Mouse (Mus musculus) myocyte (in vitro differentiated cells): ENCODE results near the gene Itga3. TPM values are rescaled to one million over a fixed set of nuclear protein-coding genes. Genes with fewer than 3 reads are reported as not detected.

Experiments
- H3K27me3 ChIP-seq: one replicate; pipeline ENCODE4 v1.6.1; 2011; ENCODE audit not compliant: control insufficient read depth, insufficient read depth, insufficient read length
- H3K36me3 ChIP-seq: one replicate; pipeline ENCODE4 v1.6.1; 2011; ENCODE audit not compliant: control insufficient read depth, insufficient read depth
- H3K4me2 ChIP-seq: one replicate; pipeline ENCODE4 v1.6.1; 2011; ENCODE audit warnings: low read depth, control low read depth
- H3K4me3 ChIP-seq: one replicate; pipeline ENCODE4 v1.5.1; 2011; ENCODE audit warnings: mild to moderate bottlenecking, control low read depth, moderate library complexity
- H3K79me2 ChIP-seq: one replicate; pipeline ENCODE4 v1.6.1; 2011; ENCODE audit not compliant: control insufficient read depth, insufficient read depth
- H3ac ChIP-seq: one replicate; pipeline ENCODE4 v1.6.1; 2011; ENCODE audit not compliant: control insufficient read depth, insufficient read length
- CEBPB ChIP-seq: IDR thresholded peaks from 2 replicates; pipeline ENCODE4 v1.6.1; 2011; ENCODE audit warnings: mild to moderate bottlenecking, moderate library complexity; ENCODE audit not compliant: poor library complexity, insufficient read depth, severe bottlenecking
- E2F4 ChIP-seq: IDR thresholded peaks from one replicate; pipeline ENCODE4 v1.6.1; 2011; ENCODE audit warnings: mild to moderate bottlenecking, control low read depth, moderate library complexity; ENCODE audit not compliant: insufficient read depth
- MAX ChIP-seq: IDR thresholded peaks from one replicate; pipeline ENCODE4 v1.6.1; 2011; ENCODE audit warnings: low read depth, mild to moderate bottlenecking, control low read depth
- MYOD1 ChIP-seq, 3 experiments: IDR thresholded peaks; one replicate each; pipeline ENCODE4 v1.6.1; 2011; ENCODE audit warnings: control low read depth in 2 of 3, low read depth in 2 of 3, mild to moderate bottlenecking in 2 of 3, moderate library complexity in 1 of 3; ENCODE audit not compliant: insufficient read length in 2 of 3, control insufficient read depth in 1 of 3
- MYOG ChIP-seq, 3 experiments: IDR thresholded peaks; one replicate each; pipeline ENCODE4 v1.6.1; 2011; ENCODE audit warnings: control low read depth in 2 of 3, low read depth in 2 of 3, mild to moderate bottlenecking in 2 of 3; ENCODE audit not compliant: insufficient read length in 2 of 3, control insufficient read depth in 1 of 3, insufficient read depth in 1 of 3
- POLR2A ChIP-seq: IDR thresholded peaks from one replicate; pipeline ENCODE4 v1.6.1; 2011; ENCODE audit warnings: low read depth, mild to moderate bottlenecking, control low read depth, moderate library complexity; ENCODE audit not compliant: insufficient read length
- POLR2AphosphoS2 ChIP-seq: IDR thresholded peaks from one replicate; pipeline ENCODE4 v1.6.1; 2011; ENCODE audit warnings: low read depth, control low read depth; ENCODE audit not compliant: insufficient read length
- REST ChIP-seq: IDR thresholded peaks from one replicate; pipeline ENCODE4 v1.6.1; 2011; ENCODE audit warnings: mild to moderate bottlenecking, control low read depth, moderate library complexity; ENCODE audit not compliant: insufficient read depth, insufficient read length
- SRF ChIP-seq: IDR thresholded peaks from one replicate; pipeline ENCODE4 v1.6.1; 2011; ENCODE audit warnings: low read depth; ENCODE audit not compliant: control insufficient read depth, insufficient read length
- TCF12 ChIP-seq: IDR thresholded peaks from one replicate; pipeline ENCODE4 v1.6.1; 2011; ENCODE audit warnings: mild to moderate bottlenecking, control low read depth; ENCODE audit not compliant: poor library complexity, insufficient read depth, severe bottlenecking
- TCF3 ChIP-seq: IDR thresholded peaks from one replicate; pipeline ENCODE4 v1.6.1; 2011; ENCODE audit warnings: low read depth, control low read depth; ENCODE audit not compliant: insufficient read length
- USF1 ChIP-seq: IDR thresholded peaks from one replicate; pipeline ENCODE4 v1.6.1; 2011; ENCODE audit warnings: low read depth, mild to moderate bottlenecking, control low read depth, moderate library complexity
- polyA plus RNA-seq: library from polyadenylated mRNA; unstranded; fragments of >200 nt; fragmentation: generic; extraction: Trizol; gene quantifications from one replicate; pipeline ENCODE4 v1.2.1, GENCODE M21; 2012; ENCODE audit warnings: missing spikeins

The Itga3 gene
- polyA plus RNA-seq, 1 experiment = 19.9 TPM

- Histone ChIP-seq H3K4me3 (no peak overlapping the region), H3ac (no peak overlapping the region), H3K36me3 (no peaks in the 10 kb centered on the region), H3K4me2 (no peak overlapping the region), H3K79me2 (no peaks in the 10 kb centered on the region), H3K27me3 (no peaks in the 10 kb centered on the region)
- TF ChIP-seq E2F4 = no peak
- no peak for TF ChIP-seq POLR2AphosphoS2
These were observed 6.3 kb upstream of the Itga3 start for GRCm38 (mm10) chr11:95082896-95083295.

GRCm38 (mm10) chr11:95080783-95081182, 4.2 kb upstream of the Itga3 start:
- Histone ChIP-seq H3K4me3 (no peak overlapping the region), H3K4me2 (no peak overlapping the region), H3K79me2 (no peaks in the 10 kb centered on the region), H3ac (no peak overlapping the region), H3K27me3 (no peaks in the 10 kb centered on the region), H3K36me3 (no peaks in the 10 kb centered on the region)
- TF ChIP-seq CEBPB (no peak), SRF (no peak), POLR2A (no peak)

GRCm38 (mm10) chr11:95079256-95079875, 2.8 kb upstream of the Itga3 start:
- Histone ChIP-seq H3K27me3 (no peaks in the 10 kb centered on the region), H3K4me2 (no peak overlapping the region)

GRCm38 (mm10) chr11:95077956-95078355, 1.4 kb upstream of the Itga3 start:
- Histone ChIP-seq H3K27me3 (no peaks in the 10 kb centered on the region), H3K79me2 (no peaks in the 10 kb centered on the region), H3K4me3 (no peak overlapping the region), H3K4me2 (peak overlapping the region; percentile 10), H3K36me3 (no peaks in the 10 kb centered on the region), H3ac (no peak overlapping the region)
- TF ChIP-seq MYOD1 (IDR thresholded peaks at IDR 0.05; ENCODE audit: control insufficient read depth in 1 of 3, insufficient read length in 2 of 3, low read depth in 2 of 3) (no peak), TCF12 (no peak), MAX (no peak), E2F4 (no peak), REST (no peak), SRF (no peak), TCF3 (no peak), CEBPB (no peak), POLR2AphosphoS2 (no peak), POLR2A (no peak)

More at GRCm38 (mm10) chr11:95079256-95079875, 2.8 kb upstream of the Itga3 start:
- Histone ChIP-seq H3K4me3 (no peak overlapping the region), H3ac (no peak overlapping the region), H3K36me3 (no peaks in the 10 kb centered on the region), H3K79me2 (no peaks in the 10 kb centered on the region)
- TF ChIP-seq MYOD1 (IDR thresholded peaks at IDR 0.05; ENCODE audit: control insufficient read depth in 1 of 3, insufficient read length in 2 of 3, low read depth in 2 of 3) = peak in 1 of 3 experiments; percentile 11
- TF ChIP-seq TCF12 = no peak
- TF ChIP-seq MYOG (IDR thresholded peaks at IDR 0.05; ENCODE audit: control insufficient read depth in 1 of 3, insufficient read depth in 1 of 3, insufficient read length in 2 of 3, low read depth in 2 of 3) = peak in 1 of 3 experiments; percentile 13

GRCm38 (mm10) chr11:95076041-95076535, 513 bp downstream of the Itga3 start:
- H3ac ChIP-seq = peak overlapping the region; percentile 11
- TF ChIP-seq MYOG (IDR thresholded peaks at IDR 0.05; ENCODE audit: control insufficient read depth in 1 of 3, insufficient read depth in 1 of 3, insufficient read length in 2 of 3, low read depth in 2 of 3) (peak in 1 of 3 experiments; percentile 2), TCF3 (no peak), E2F4 (no peak)

GRCm38 (mm10) chr11:95075197-95076040, 1.2 kb downstream of the Itga3 start:
- Histone ChIP-seq H3K27me3 (no peaks in the 10 kb centered on the region), H3K4me2 (peak overlapping the region; percentile 80), H3K4me3 (peak overlapping the region; percentile 43), H3K36me3 (no peaks in the 10 kb centered on the region), H3ac (peak overlapping the region; percentile 11), H3K79me2 (no peaks in the 10 kb centered on the region)
- TF ChIP-seq USF1 (no peak), MYOD1 (IDR thresholded peaks at IDR 0.05; ENCODE audit: control insufficient read depth in 1 of 3, insufficient read length in 2 of 3, low read depth in 2 of 3) (peak in 2 of 3 experiments; percentile 36 to 67), MYOG (IDR thresholded peaks at IDR 0.05; ENCODE audit: control insufficient read depth in 1 of 3, insufficient read depth in 1 of 3, insufficient read length in 2 of 3, low read depth in 2 of 3) (peak in 1 of 3 experiments; percentile 61), E2F4 (no peak), TCF3 (no peak)

More at GRCm38 (mm10) chr11:95076041-95076535, 513 bp downstream of the Itga3 start:
- Histone ChIP-seq H3K36me3 (no peaks in the 10 kb centered on the region), H3K4me2 (peak overlapping the region; percentile 80), H3K79me2 (no peaks in the 10 kb centered on the region), H3K27me3 (no peaks in the 10 kb centered on the region), H3K4me3 (peak overlapping the region; percentile 43)
